Mouse (Mus musculus): ENCODE measurements around the gene Cdc7. TPM values are rescaled to one million over a fixed set of nuclear protein-coding genes. Genes with fewer than 3 reads are reported as not detected.

Cdc7 gene
- polyA plus RNA-seq, 1 experiment = 2.2 TPM

GRCm38 (mm10) chr5:106991300-106991929 lies 27.3 kb downstream of the Cdc7 start:
- peak; percentile 100 for DNase-seq (ENCODE audit: low read depth)

GRCm38 (mm10) chr5:106994716-106995115 lies 30.6 kb downstream of the Cdc7 start:
- DNase-seq (ENCODE audit: low read depth) = no peak

GRCm38 (mm10) chr5:106995886-106996538 lies 31.9 kb downstream of the Cdc7 start:
- no peak for DNase-seq (ENCODE audit: low read depth)

- DNase-seq (ENCODE audit: low read depth) = no peak
These were observed 32.6 kb downstream of the Cdc7 start for GRCm38 (mm10) chr5:106996539-106997244.

- DNase-seq (ENCODE audit: low read depth) = no peak
These were observed 37.4 kb downstream of the Cdc7 start for GRCm38 (mm10) chr5:107001396-107002090.

- DNase-seq (ENCODE audit: low read depth) = no peak
These were observed 37.9 kb downstream of the Cdc7 start for GRCm38 (mm10) chr5:107002091-107002416.

- DNase-seq (ENCODE audit: low read depth) = no peak
These were observed 45.6 kb downstream of the Cdc7 start for GRCm38 (mm10) chr5:107009721-107010120.

GRCm38 (mm10) chr5:107010300-107010699 lies 46.2 kb downstream of the Cdc7 start:
- no peak for DNase-seq (ENCODE audit: low read depth)

- DNase-seq (ENCODE audit: low read depth) = no peak
These were observed 47.4 kb downstream of the Cdc7 start for GRCm38 (mm10) chr5:107011316-107012029.

- DNase-seq (ENCODE audit: low read depth) = no peak
These were observed 48.1 kb downstream of the Cdc7 start for GRCm38 (mm10) chr5:107012030-107012715.

- DNase-seq (ENCODE audit: low read depth) = no peak
These were observed 49.3 kb downstream of the Cdc7 start for GRCm38 (mm10) chr5:107013393-107013792.

GRCm38 (mm10) chr5:107014146-107014545 lies 50.0 kb downstream of the Cdc7 start:
- no peak for DNase-seq (ENCODE audit: low read depth)

- no peak for DNase-seq (ENCODE audit: low read depth)
These were observed 50.9 kb downstream of the Cdc7 start for GRCm38 (mm10) chr5:107015046-107015421.

- no peak for DNase-seq (ENCODE audit: low read depth)
These were observed 51.4 kb downstream of the Cdc7 start for GRCm38 (mm10) chr5:107015422-107016081.

- no peak for DNase-seq (ENCODE audit: low read depth)
These were observed 52.4 kb downstream of the Cdc7 start for GRCm38 (mm10) chr5:107016538-107016937.

- no peak for DNase-seq (ENCODE audit: low read depth)
These were observed 53.4 kb downstream of the Cdc7 start for GRCm38 (mm10) chr5:107017544-107017943.

- DNase-seq (ENCODE audit: low read depth) = peak; percentile 81
These were observed 54.9 kb downstream of the Cdc7 start for GRCm38 (mm10) chr5:107019057-107019456.

GRCm38 (mm10) chr5:107019904-107020303 lies 55.8 kb downstream of the Cdc7 start:
- no peak for DNase-seq (ENCODE audit: low read depth)

GRCm38 (mm10) chr5:107020366-107020765 lies 56.2 kb downstream of the Cdc7 start:
- no peak for DNase-seq (ENCODE audit: low read depth)

- no peak for DNase-seq (ENCODE audit: low read depth)
These were observed 57.4 kb downstream of the Cdc7 start for GRCm38 (mm10) chr5:107021291-107022063.
